18 mouse cellular contexts compared by ENCODE assay signal in genomic region chr9:95531144-95531543, GRCm38 (mm10). TPM values are rescaled to one million over a fixed set of nuclear protein-coding genes. Genes with fewer than 3 reads are reported as not detected.
DNase-seq lines count a peak whose midpoint lies in the region; ATAC-seq and TF ChIP-seq lines count a peak whose summit lies in the region.
"Had no signal": no experiment of that assay in that cellular context is flagged by ENCODE, and none has a peak within 500 bp of the region (broad histone marks: within the 10 kb centered on the region; RNA-seq: fewer than 3 reads in every experiment).

No protein-coding gene starts in this region.

- H3K27ac ChIP-seq in kidney, adult 2 months (ENCODE audit: insufficient read depth, low read depth, low read length) = no peak overlapping the region
- H3K27ac ChIP-seq in kidney, embryonic 16.5 days (ENCODE audit: low read length) = no peak overlapping the region
- H3K27ac ChIP-seq in forebrain, embryonic 15.5 days (replicated peaks) = no peak overlapping the region
- H3K27ac ChIP-seq: embryonic facial prominence, embryonic 12.5 days; forebrain, embryonic 10.5 days; heart, embryonic 15.5 days; kidney, postnatal 0 days; left cerebral cortex, adult 2 months; limb, embryonic 12.5 days; neural tube, embryonic 15.5 days had no signal

- H3K4me1 ChIP-seq in kidney, adult 2 months (ENCODE audit: control insufficient read depth, insufficient read depth, low read length) = no peaks in the 10 kb centered on the region
- H3K4me1 ChIP-seq in kidney, embryonic 16.5 days (ENCODE audit: insufficient read depth, low read length) = no peaks in the 10 kb centered on the region
- no peaks in the 10 kb centered on the region for H3K4me1 ChIP-seq in forebrain, embryonic 15.5 days
- H3K4me1 ChIP-seq: embryonic facial prominence, embryonic 12.5 days; forebrain, embryonic 10.5 days; heart, embryonic 15.5 days; limb, embryonic 12.5 days; neural tube, embryonic 15.5 days had no signal

- TF ChIP-seq CTCF in kidney, adult 2 months (conservative IDR thresholded peaks at IDR 0.05; ENCODE audit: insufficient read depth, insufficient read length, low read depth, low read length) = no peak
- TF ChIP-seq CTCF in Patski (IDR thresholded peaks at IDR 0.05) = no peak

- H3K36me3 ChIP-seq in kidney, adult 2 months (ENCODE audit: control insufficient read depth, insufficient read depth, low read length) = no peaks in the 10 kb centered on the region
- H3K36me3 ChIP-seq in kidney, embryonic 16.5 days (ENCODE audit: insufficient read depth, low read length) = no peaks in the 10 kb centered on the region
- no peaks in the 10 kb centered on the region for H3K36me3 ChIP-seq in forebrain, embryonic 15.5 days
- H3K36me3 ChIP-seq: embryonic facial prominence, embryonic 12.5 days; forebrain, embryonic 10.5 days; heart, embryonic 15.5 days; limb, embryonic 12.5 days; neural tube, embryonic 15.5 days had no signal

- WGBS in kidney, adult 2 months = 45% methylated on average over 3 of the region's 3 CpGs
- WGBS in kidney, embryonic 16.5 days = 67% methylated on average over 3 of the region's 3 CpGs
- WGBS in forebrain, embryonic 15.5 days = 46% methylated on average over 3 of the region's 3 CpGs

- peak; percentile 27 for DNase-seq in kidney, adult 2 months
- DNase-seq in Patski (ENCODE audit: low read depth, low spot score) = peak; percentile 46
- peak; percentile 80 for DNase-seq in cerebellum, adult 9-10 months
- DNase-seq in layer of hippocampus, adult 9-11 months = peak; percentile 74
- DNase-seq in left cerebral cortex, postnatal 14 days (ENCODE audit: low spot score in 2 of 2) = no peak
- DNase-seq: adrenal gland, postnatal 36 days; retina, postnatal 1 day; thymus, postnatal 14 days had no signal

- H3K9me3 ChIP-seq in kidney, embryonic 16.5 days (ENCODE audit: low read length) = no peaks in the 10 kb centered on the region
- no peaks in the 10 kb centered on the region for H3K9me3 ChIP-seq in forebrain, embryonic 15.5 days
- H3K9me3 ChIP-seq: embryonic facial prominence, embryonic 12.5 days; forebrain, embryonic 10.5 days; heart, embryonic 15.5 days; limb, embryonic 12.5 days; neural tube, embryonic 15.5 days had no signal

- TF ChIP-seq POLR2A in kidney, adult 2 months (IDR thresholded peaks at IDR 0.05; ENCODE audit: low read depth, low read length) = no peak

- POLR2A ChIA-PET in Patski (lab: Charles Lee) = no interaction called here

- H3K27me3 ChIP-seq in kidney, adult 2 months (replicated peaks; ENCODE audit: control insufficient read depth, insufficient read depth, low read length) = no peaks in the 10 kb centered on the region
- no peaks in the 10 kb centered on the region for H3K27me3 ChIP-seq in kidney, embryonic 16.5 days (ENCODE audit: insufficient read depth, low read length)
- no peaks in the 10 kb centered on the region for H3K27me3 ChIP-seq in Patski
- H3K27me3 ChIP-seq in forebrain, embryonic 15.5 days = no peaks in the 10 kb centered on the region
- H3K27me3 ChIP-seq: embryonic facial prominence, embryonic 12.5 days; heart, embryonic 15.5 days; limb, embryonic 12.5 days; neural tube, embryonic 15.5 days had no signal

- ATAC-seq in kidney, embryonic 16.5 days (ENCODE audit: low FRiP score, low TSS enrichment) = no peak
- no peak for ATAC-seq in Patski
- ATAC-seq in forebrain, embryonic 15.5 days (replicated peaks) = no peak
- ATAC-seq: inflammation-experienced regulatory T-cells, adult 6 months had no signal

- intact Hi-C loops in left cerebral cortex, postnatal 14 days (cut with DNase I) = loop anchor here (5.0 kb wide), 2 partner anchors 161 to 321 kb away; no protein-coding TSS in a partner anchor

- no peak overlapping the region for H3K4me2 ChIP-seq in kidney, embryonic 16.5 days (replicated peaks; ENCODE audit: low read depth, low read length)
- no peak overlapping the region for H3K4me2 ChIP-seq in forebrain, embryonic 15.5 days (replicated peaks)
- H3K4me2 ChIP-seq: embryonic facial prominence, embryonic 12.5 days; heart, embryonic 15.5 days; limb, embryonic 12.5 days; neural tube, embryonic 15.5 days had no signal

- H3K9ac ChIP-seq in kidney, embryonic 16.5 days (replicated peaks; ENCODE audit: low read length) = no peak overlapping the region
- no peak overlapping the region for H3K9ac ChIP-seq in forebrain, embryonic 15.5 days (replicated peaks)
- H3K9ac ChIP-seq: embryonic facial prominence, embryonic 12.5 days; heart, embryonic 15.5 days; limb, embryonic 12.5 days; neural tube, embryonic 15.5 days had no signal

- CTCF ChIA-PET in Patski (lab: Charles Lee) = interaction anchor here (1.0 kb wide), 2 partner anchors 14 to 322 kb away, joined by 3 to 5 read pairs; no protein-coding TSS in a partner anchor

- no peak overlapping the region for H3K4me3 ChIP-seq in kidney, adult 2 months (ENCODE audit: insufficient read depth, low read depth, low read length)
- no peak overlapping the region for H3K4me3 ChIP-seq in kidney, embryonic 16.5 days (ENCODE audit: low read length)
- no peak overlapping the region for H3K4me3 ChIP-seq in forebrain, embryonic 15.5 days
- H3K4me3 ChIP-seq: embryonic facial prominence, embryonic 12.5 days; forebrain, embryonic 10.5 days; heart, embryonic 15.5 days; left cerebral cortex, adult 2 months; limb, embryonic 12.5 days; neural tube, embryonic 15.5 days had no signal

- in situ Hi-C loops in Patski (cut with MboI; ENCODE audit: low pct_unique_long_range_greater_than_20kb) = loop anchor here (5.0 kb wide), 2 partner anchors 161 to 326 kb away; partner anchors contain the start of gene Atr

RNA-seq across cellular contexts. Expression of gene U2surp, which starts 19.3 kb away (rescaled TPM):
- polyA plus RNA-seq in kidney, adult 2 months (2012; rRNA removed) = 3.0 and 4.8 TPM in 2 replicates
- 100 and 134 TPM in 2 replicates for polyA plus RNA-seq in kidney, embryonic 16.5 days (2015; fragmentation: Nextera tagmentation; extraction: Ambion mirVana)
- polyA plus RNA-seq in Patski (2021) = 50.6 TPM
- 154 and 162 TPM in 2 replicates for polyA plus RNA-seq in forebrain, embryonic 15.5 days (2015; fragmentation: Nextera tagmentation; extraction: Ambion mirVana)
- total RNA-seq in left cerebral cortex, postnatal 14 days (2021) = 10 to 100 TPM; 57.6 to 60.7 TPM

RNA-seq across cellular contexts. Expression of gene Paqr9, which starts 28.3 kb away (rescaled TPM):
- polyA plus RNA-seq in kidney, adult 2 months (2012; rRNA removed) = 33.3 and 48.2 TPM in 2 replicates
- 0.81 and 1.00 TPM in 2 replicates for polyA plus RNA-seq in kidney, embryonic 16.5 days (2015; fragmentation: Nextera tagmentation; extraction: Ambion mirVana)
- 1.6 TPM for polyA plus RNA-seq in Patski (2021)
- polyA plus RNA-seq in forebrain, embryonic 15.5 days (2015; fragmentation: Nextera tagmentation; extraction: Ambion mirVana) = 2.9 and 3.2 TPM in 2 replicates
- 10 to 100 TPM; 37.2 to 39.2 TPM for total RNA-seq in left cerebral cortex, postnatal 14 days (2021)
- polyA plus RNA-seq: inflammation-experienced regulatory T-cells, adult 6 months had no signal

Comparison
In these comparisons a context has a peak if more than half of its experiments do, and no peak if none do; other contexts are left out.
1. DNase-seq: peak in kidney, adult 2 months (single experiment), Patski (single experiment), cerebellum, adult 9-10 months (single experiment) and layer of hippocampus, adult 9-11 months (single experiment); none in left cerebral cortex, postnatal 14 days (0 of 2).